ENCODE assay signal across 12 mouse cellular contexts in genomic region chr9:14206838-14207560, GRCm38 (mm10).
DNase-seq lines count a peak whose midpoint lies in the region; ATAC-seq lines count a peak whose summit lies in the region.
"Had no signal": no experiment of that assay in that cellular context is flagged by ENCODE, and none has a peak within 500 bp of the region (broad histone marks: within the 10 kb centered on the region; RNA-seq: fewer than 3 reads in every experiment).

No protein-coding gene starts in this region.

- 81% methylated on average over 16 of the region's 16 CpGs for WGBS in heart, embryonic 12.5 days
- WGBS in embryonic facial prominence, embryonic 15.5 days, result 60% methylated on average over 16 of the region's 16 CpGs

- no peaks in the 10 kb centered on the region for H3K36me3 ChIP-seq in heart, embryonic 12.5 days
- H3K36me3 ChIP-seq in embryonic facial prominence, embryonic 15.5 days, result no peaks in the 10 kb centered on the region

- H3K4me3 ChIP-seq in heart, embryonic 12.5 days, result no peak overlapping the region
- no peak overlapping the region for H3K4me3 ChIP-seq in embryonic facial prominence, embryonic 15.5 days (replicated peaks)

- no peaks in the 10 kb centered on the region for H3K27me3 ChIP-seq in heart, embryonic 12.5 days (replicated peaks)
- no peaks in the 10 kb centered on the region for H3K27me3 ChIP-seq in embryonic facial prominence, embryonic 15.5 days

- no peak overlapping the region for H3K4me2 ChIP-seq in heart, embryonic 12.5 days
- H3K4me2 ChIP-seq in embryonic facial prominence, embryonic 15.5 days (replicated peaks), result no peak overlapping the region
- H3K4me2 ChIP-seq: hindbrain, embryonic 14.5 days had no signal

- peak; percentile 31 to 52 for DNase-seq in heart, adult 18-20 months
- DNase-seq in heart, postnatal 4 days, result peak; percentile 14
- DNase-seq in lung, postnatal 14 days, result peak; percentile 53
- no peak for DNase-seq in yolk sac, embryonic 10.5 days (ENCODE audit: low spot score)
- DNase-seq in layer of hippocampus, postnatal 25 days (ENCODE audit: extremely low spot score in 1 of 2, low spot score in 1 of 2), result no peak
- DNase-seq: adrenal gland, postnatal 10 days; cerebellum, adult 11 months; thymus, postnatal 14 days had no signal

- H3K27ac ChIP-seq in heart, embryonic 12.5 days (ENCODE audit: poor library complexity, severe bottlenecking), result no peak overlapping the region
- H3K27ac ChIP-seq in embryonic facial prominence, embryonic 15.5 days (replicated peaks), result peak overlapping the region; percentile 53
- H3K27ac ChIP-seq: hindbrain, embryonic 14.5 days had no signal

- H3K9ac ChIP-seq in heart, embryonic 12.5 days, result no peak overlapping the region
- H3K9ac ChIP-seq in embryonic facial prominence, embryonic 15.5 days, result no peak overlapping the region
- H3K9ac ChIP-seq: hindbrain, embryonic 14.5 days had no signal

- ATAC-seq in heart, embryonic 12.5 days (ENCODE audit: insufficient number of reproducible peaks, low FRiP score), result no peak
- peak; percentile 61 for ATAC-seq in embryonic facial prominence, embryonic 15.5 days (ENCODE audit: insufficient number of reproducible peaks, low FRiP score, low TSS enrichment, low read depth)
- ATAC-seq in erythroblast, adult 5-6 weeks (replicated peaks; ENCODE audit: low FRiP score, poor library complexity, severe bottlenecking), result no peak

- H3K4me1 ChIP-seq in heart, embryonic 12.5 days (replicated peaks), result peaks cover 14% of the 10 kb centered on the region; the same call in 1 of the 2 replicates
- H3K4me1 ChIP-seq in embryonic facial prominence, embryonic 15.5 days, result peaks cover 28% of the 10 kb centered on the region

- no peaks in the 10 kb centered on the region for H3K9me3 ChIP-seq in heart, embryonic 12.5 days (replicated peaks)
- H3K9me3 ChIP-seq in embryonic facial prominence, embryonic 15.5 days (replicated peaks), result no peaks in the 10 kb centered on the region

Comparison
In these comparisons a context has a peak if more than half of its experiments do, and no peak if none do; other contexts are left out.
1. DNase-seq: peak in heart, adult 18-20 months (2 of 2), heart, postnatal 4 days (single experiment) and lung, postnatal 14 days (single experiment); none in yolk sac, embryonic 10.5 days (single experiment) and layer of hippocampus, postnatal 25 days (0 of 2).